Mouse (Mus musculus) limb, embryonic 10.5 days (tissue): ENCODE results near the gene Atp8b5. TPM values are rescaled to one million over a fixed set of nuclear protein-coding genes. Genes with fewer than 3 reads are reported as not detected.

Source experiments
- DNase-seq: peaks from one replicate; pipeline ENCODE4 v3.0.0-alpha.2; 2017; ENCODE audit warnings: low spot score
- H3K27ac ChIP-seq: fragments of 300-500 bp; sonication (generic); 2 replicates; pipeline ENCODE4 v1.5.1; 2016; ENCODE audit warnings: mild to moderate bottlenecking
- H3K27me3 ChIP-seq: fragments of 300-500 bp; sonication (generic); 2 replicates; pipeline ENCODE4 v1.6.1; 2016; ENCODE audit warnings: low read depth, mild to moderate bottlenecking; ENCODE audit not compliant: poor library complexity, severe bottlenecking
- H3K36me3 ChIP-seq: fragments of 300-500 bp; sonication (generic); 2 replicates; pipeline ENCODE4 v1.6.1; 2016; ENCODE audit warnings: mild to moderate bottlenecking, moderate library complexity
- H3K4me1 ChIP-seq: fragments of 300-500 bp; sonication (generic); 2 replicates; pipeline ENCODE4 v1.6.1; 2016
- H3K4me3 ChIP-seq: fragments of 300-500 bp; sonication (generic); 2 replicates; pipeline ENCODE4 v1.5.1; 2016; ENCODE audit warnings: mild to moderate bottlenecking, moderate library complexity
- H3K9me3 ChIP-seq: fragments of 300-500 bp; sonication (generic); replicated peaks from 2 replicates; pipeline ENCODE4 v1.6.1; 2016; ENCODE audit warnings: mild to moderate bottlenecking
- WGBS: fragments of 180-500 bp; shearing (Covaris S2); methylation state at CpG from one replicate; pipeline ENCODE4 v1.1.7; 2016; 5-methylcytosine and 5-hydroxymethylcytosine counted together
- polyA plus RNA-seq: library from polyadenylated mRNA; unstranded; fragments of >200 nt; fragmentation: Nextera tagmentation; extraction: Ambion mirVana; gene quantifications from 2 replicates; pipeline ENCODE4 v1.2.1, GENCODE M21; 2016

Atp8b5 gene
- polyA plus RNA-seq, 1 experiment from 2014 or later = 0.14 TPM

DNA sequence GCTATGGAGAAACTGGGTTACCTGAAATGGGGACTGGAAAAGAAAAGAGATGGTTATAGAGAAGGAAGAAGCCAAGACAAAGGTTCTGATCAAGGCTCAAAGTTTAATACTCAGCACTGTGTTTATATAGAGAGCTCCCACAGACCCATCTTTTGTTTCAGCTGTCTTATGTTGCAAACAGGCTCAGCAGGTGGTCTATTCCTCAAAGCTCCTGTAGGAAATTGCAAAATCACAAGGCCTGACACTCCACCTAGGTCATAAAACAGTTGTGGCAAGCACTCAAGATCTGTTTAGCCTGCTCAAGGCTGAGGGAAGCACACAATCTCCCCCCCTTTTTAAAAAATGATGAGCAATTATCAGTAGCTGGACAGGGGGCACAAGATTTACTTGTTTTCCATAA lies 69.2 kb downstream of the Atp8b5 start:
- H3K36me3 ChIP-seq = no peaks in the 10 kb centered on the region
- H3K9me3 ChIP-seq = no peaks in the 10 kb centered on the region; the same call in 1 of the 2 replicates
- no peak overlapping the region for H3K27ac ChIP-seq
- H3K27me3 ChIP-seq = no peaks in the 10 kb centered on the region
- no peak overlapping the region for H3K4me3 ChIP-seq
- no peak for DNase-seq
- no peaks in the 10 kb centered on the region for H3K4me1 ChIP-seq

DNA sequence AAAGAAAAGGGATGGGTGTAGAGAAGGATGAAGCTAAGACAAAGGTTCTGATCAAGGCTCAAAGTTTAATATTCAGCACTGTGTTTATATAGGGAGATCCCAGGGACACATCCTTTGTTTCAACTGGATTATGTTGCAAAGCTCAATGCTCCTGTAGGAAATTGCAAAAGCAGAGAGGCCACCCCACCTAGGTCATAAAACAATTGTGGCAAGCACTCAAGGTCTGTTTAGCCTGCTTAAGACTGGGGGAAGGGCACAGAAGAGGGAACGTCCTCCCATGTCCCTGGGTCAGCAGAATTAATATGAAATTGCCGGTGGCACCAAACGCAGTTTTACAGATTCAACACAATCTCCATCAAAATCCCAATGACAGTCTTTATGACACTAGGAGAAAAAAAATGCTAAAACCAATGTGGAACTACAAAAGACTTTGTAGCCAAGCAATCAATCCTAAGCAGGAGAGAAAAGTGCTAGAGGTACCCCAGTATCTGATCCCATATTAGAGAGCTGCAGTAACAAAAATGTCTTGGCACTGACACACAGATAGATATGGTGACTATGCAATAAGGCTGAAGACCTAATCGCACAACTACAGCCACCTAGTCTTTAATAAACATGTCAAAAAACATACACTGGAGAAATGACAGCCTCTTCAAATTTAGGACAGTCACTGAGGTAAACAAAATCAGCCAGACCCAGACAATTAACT lies 73.3 kb downstream of the Atp8b5 start:
- H3K36me3 ChIP-seq = no peaks in the 10 kb centered on the region
- no peak overlapping the region for H3K27ac ChIP-seq
- no peaks in the 10 kb centered on the region for H3K4me1 ChIP-seq
- 66% methylated on average over 4 of the region's 4 CpGs for WGBS
- H3K9me3 ChIP-seq = no peaks in the 10 kb centered on the region; the same call in 1 of the 2 replicates
- H3K27me3 ChIP-seq = no peaks in the 10 kb centered on the region
- DNase-seq = no peak
- H3K4me3 ChIP-seq = no peak overlapping the region

DNA sequence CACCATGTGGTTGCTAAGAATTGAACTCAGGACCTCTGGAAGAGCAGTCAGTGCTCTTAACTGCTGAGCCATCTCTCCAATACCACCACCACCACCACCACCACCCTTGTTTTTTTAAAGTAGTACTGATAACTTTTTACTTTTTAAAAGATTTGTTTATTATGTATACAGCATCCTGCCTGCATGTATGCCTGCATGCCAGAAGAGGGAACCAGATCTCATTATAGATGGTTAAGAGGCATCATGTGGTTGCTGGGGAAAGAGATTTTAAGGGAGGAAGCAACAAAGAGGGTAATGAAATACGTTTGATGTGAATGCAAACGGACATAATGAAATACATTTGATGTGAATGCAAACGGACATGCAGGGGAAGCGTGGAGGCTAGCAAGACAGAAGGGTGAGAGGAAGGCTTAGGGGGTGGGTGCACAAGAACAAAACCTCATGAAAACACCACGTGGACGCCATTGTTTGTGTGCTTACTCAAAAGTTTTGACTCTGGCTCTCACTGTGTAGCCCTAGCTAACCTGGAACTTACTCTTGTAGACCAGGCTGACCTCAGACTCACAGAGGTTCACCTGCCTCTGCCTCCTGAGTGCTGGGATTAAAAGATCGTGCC lies 74.4 kb downstream of the Atp8b5 start:
- H3K4me1 ChIP-seq = no peaks in the 10 kb centered on the region
- no peaks in the 10 kb centered on the region for H3K27me3 ChIP-seq
- H3K27ac ChIP-seq = no peak overlapping the region
- no peaks in the 10 kb centered on the region; the same call in 1 of the 2 replicates for H3K9me3 ChIP-seq
- H3K4me3 ChIP-seq = no peak overlapping the region
- WGBS = 90% methylated on average over 7 of the region's 7 CpGs
- no peaks in the 10 kb centered on the region for H3K36me3 ChIP-seq
- DNase-seq = no peak

DNA sequence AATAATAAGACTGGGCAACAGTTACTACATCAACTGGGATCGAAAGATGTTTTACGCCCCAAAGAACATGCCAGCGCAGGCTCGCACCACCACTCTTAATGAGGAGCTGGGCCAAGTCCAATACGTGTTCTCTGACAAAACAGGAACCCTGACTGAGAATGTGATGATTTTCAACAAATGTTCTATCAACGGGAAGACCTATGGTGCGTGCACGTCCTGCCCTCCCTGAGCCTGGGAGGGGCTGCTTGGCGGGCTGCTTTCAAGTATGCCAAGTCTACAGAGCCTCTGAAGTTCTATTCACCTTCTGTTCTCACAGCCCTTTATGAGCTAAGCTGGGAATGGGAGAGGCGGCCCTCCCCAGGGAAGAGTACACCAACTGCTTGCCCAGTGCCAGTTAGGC lies 75.5 kb downstream of the Atp8b5 start:
- no peaks in the 10 kb centered on the region for H3K4me1 ChIP-seq
- 93% methylated on average over 10 of the region's 10 CpGs for WGBS
- no peak for DNase-seq
- no peaks in the 10 kb centered on the region for H3K9me3 ChIP-seq
- no peaks in the 10 kb centered on the region for H3K27me3 ChIP-seq
- no peak overlapping the region for H3K27ac ChIP-seq
- H3K36me3 ChIP-seq = no peaks in the 10 kb centered on the region
- H3K4me3 ChIP-seq = no peak overlapping the region

DNA sequence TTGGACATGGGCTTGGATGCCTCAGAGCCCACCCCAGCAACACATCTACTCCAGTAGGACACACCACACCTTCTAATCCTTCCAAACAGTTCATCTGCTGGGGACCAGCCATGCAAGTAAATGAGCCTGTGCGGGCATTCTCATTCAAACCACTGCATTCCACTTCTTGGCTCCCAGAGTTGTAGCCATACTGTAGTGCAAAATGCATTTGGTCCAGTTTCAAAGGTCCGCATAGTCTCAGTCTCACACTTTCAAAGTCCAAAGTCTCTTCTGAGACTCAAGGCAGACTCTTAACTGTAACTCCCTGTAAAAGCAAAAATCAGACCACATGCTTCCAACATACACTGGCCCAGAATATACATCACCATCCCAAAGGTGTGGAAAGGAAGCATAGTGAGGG lies 78.0 kb downstream of the Atp8b5 start:
- H3K27me3 ChIP-seq = no peaks in the 10 kb centered on the region
- H3K9me3 ChIP-seq = no peaks in the 10 kb centered on the region
- no peaks in the 10 kb centered on the region for H3K36me3 ChIP-seq
- WGBS = 96% methylated on average over 2 of the region's 2 CpGs
- no peak overlapping the region for H3K27ac ChIP-seq
- no peak for DNase-seq
- H3K4me3 ChIP-seq = no peak overlapping the region
- H3K4me1 ChIP-seq = no peaks in the 10 kb centered on the region

DNA sequence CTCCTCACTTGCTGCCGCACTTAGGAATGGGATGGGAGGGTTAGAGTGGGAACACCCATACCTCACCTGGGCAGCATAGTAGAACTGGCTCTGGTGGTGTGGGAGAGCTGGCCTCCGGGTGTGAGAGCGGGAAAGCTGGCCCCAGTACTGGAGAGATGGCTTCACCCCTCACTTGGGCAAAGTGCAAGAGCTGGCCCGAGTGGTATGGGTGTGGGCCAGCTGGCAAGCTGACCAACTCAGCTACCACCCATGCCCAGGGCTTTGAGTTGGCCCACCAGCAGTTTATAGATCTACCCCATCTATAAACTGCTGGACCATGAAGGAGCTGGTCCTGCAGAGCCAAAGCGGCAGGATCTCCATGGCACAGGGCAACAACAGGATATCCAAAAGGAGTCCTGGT lies 82.2 kb downstream of the Atp8b5 start:
- no peak overlapping the region for H3K27ac ChIP-seq
- no peaks in the 10 kb centered on the region for H3K27me3 ChIP-seq
- no peaks in the 10 kb centered on the region for H3K9me3 ChIP-seq
- no peaks in the 10 kb centered on the region for H3K4me1 ChIP-seq
- WGBS = 94% methylated on average over 5 of the region's 5 CpGs
- DNase-seq = no peak
- no peak overlapping the region for H3K4me3 ChIP-seq
- no peaks in the 10 kb centered on the region for H3K36me3 ChIP-seq

- Histone ChIP-seq H3K27me3 (no peaks in the 10 kb centered on the region), H3K27ac (no peak overlapping the region), H3K9me3 (no peaks in the 10 kb centered on the region), H3K4me1 (no peaks in the 10 kb centered on the region), H3K4me3 (no peak overlapping the region), H3K36me3 (no peaks in the 10 kb centered on the region)
- no peak for DNase-seq
- 83% methylated on average over 6 of the region's 6 CpGs for WGBS
These were observed 83.1 kb downstream of the Atp8b5 start for GRCm38 (mm10) chr4:43350038-43350560.

GRCm38 (mm10) chr4:43353662-43354061 lies 86.7 kb downstream of the Atp8b5 start:
- no peaks in the 10 kb centered on the region for H3K27me3 ChIP-seq
- H3K4me3 ChIP-seq = no peak overlapping the region
- DNase-seq = no peak
- H3K4me1 ChIP-seq = no peaks in the 10 kb centered on the region
- no peak overlapping the region for H3K27ac ChIP-seq
- H3K36me3 ChIP-seq = no peaks in the 10 kb centered on the region
- no peaks in the 10 kb centered on the region for H3K9me3 ChIP-seq
- 86% methylated on average over 6 of the region's 6 CpGs for WGBS

GRCm38 (mm10) chr4:43364914-43365560 lies 98.1 kb downstream of the Atp8b5 start:
- no peak overlapping the region for H3K4me3 ChIP-seq
- DNase-seq = no peak
- 87% methylated on average over 11 of the region's 11 CpGs for WGBS

GRCm38 (mm10) chr4:43367295-43367694 lies 100.3 kb downstream of the Atp8b5 start:
- WGBS = 85% methylated on average over 5 of the region's 5 CpGs
- H3K9me3 ChIP-seq = no peaks in the 10 kb centered on the region
- no peak for DNase-seq
- H3K4me3 ChIP-seq = no peak overlapping the region
- peaks cover 7% of the 10 kb centered on the region; the same call in 1 of the 2 replicates for H3K27me3 ChIP-seq
- no peaks in the 10 kb centered on the region for H3K36me3 ChIP-seq
- H3K4me1 ChIP-seq = no peaks in the 10 kb centered on the region
- no peak overlapping the region for H3K27ac ChIP-seq

More at GRCm38 (mm10) chr4:43364914-43365560, 98.1 kb downstream of the Atp8b5 start:
- H3K9me3 ChIP-seq = no peaks in the 10 kb centered on the region
- H3K36me3 ChIP-seq = no peaks in the 10 kb centered on the region
- H3K4me1 ChIP-seq = no peaks in the 10 kb centered on the region
- no peak overlapping the region for H3K27ac ChIP-seq
- peaks cover under 1% of the 10 kb centered on the region; the same call in 1 of the 2 replicates for H3K27me3 ChIP-seq

- DNase-seq = no peak
- WGBS = 90% methylated on average over 9 of the region's 9 CpGs
These were observed 100.8 kb downstream of the Atp8b5 start for GRCm38 (mm10) chr4:43367787-43368186.

GRCm38 (mm10) chr4:43371406-43371805 lies 104.4 kb downstream of the Atp8b5 start:
- Histone ChIP-seq H3K9me3 (no peaks in the 10 kb centered on the region), H3K27ac (no peak overlapping the region), H3K36me3 (no peaks in the 10 kb centered on the region), H3K27me3 (peaks cover 7% of the 10 kb centered on the region; the same call in 1 of the 2 replicates), H3K4me1 (no peaks in the 10 kb centered on the region), H3K4me3 (no peak overlapping the region)
- no peak for DNase-seq
- WGBS = 77% methylated on average over 11 of the region's 11 CpGs

More at GRCm38 (mm10) chr4:43367787-43368186, 100.8 kb downstream of the Atp8b5 start:
- peaks cover 7% of the 10 kb centered on the region; the same call in 1 of the 2 replicates for H3K27me3 ChIP-seq
- H3K4me1 ChIP-seq = no peaks in the 10 kb centered on the region
- H3K27ac ChIP-seq = no peak overlapping the region
- H3K4me3 ChIP-seq = no peak overlapping the region
- H3K36me3 ChIP-seq = no peaks in the 10 kb centered on the region
- no peaks in the 10 kb centered on the region for H3K9me3 ChIP-seq

GRCm38 (mm10) chr4:43372155-43372554 lies 105.2 kb downstream of the Atp8b5 start:
- 76% methylated on average over 4 of the region's 4 CpGs for WGBS
- Histone ChIP-seq H3K4me1 (no peaks in the 10 kb centered on the region), H3K9me3 (no peaks in the 10 kb centered on the region), H3K36me3 (no peaks in the 10 kb centered on the region), H3K27ac (no peak overlapping the region), H3K4me3 (no peak overlapping the region), H3K27me3 (peaks cover 7% of the 10 kb centered on the region; the same call in 1 of the 2 replicates)
- no peak for DNase-seq
